Mouse (Mus musculus): ENCODE measurements around the gene Gm10639.
"Not testable (repeated sequence)": the region's sequence is repeated elsewhere in the genome, so short reads cannot be mapped to it uniquely, and the experiment has no call there.

Gene Gm10639

DNA sequence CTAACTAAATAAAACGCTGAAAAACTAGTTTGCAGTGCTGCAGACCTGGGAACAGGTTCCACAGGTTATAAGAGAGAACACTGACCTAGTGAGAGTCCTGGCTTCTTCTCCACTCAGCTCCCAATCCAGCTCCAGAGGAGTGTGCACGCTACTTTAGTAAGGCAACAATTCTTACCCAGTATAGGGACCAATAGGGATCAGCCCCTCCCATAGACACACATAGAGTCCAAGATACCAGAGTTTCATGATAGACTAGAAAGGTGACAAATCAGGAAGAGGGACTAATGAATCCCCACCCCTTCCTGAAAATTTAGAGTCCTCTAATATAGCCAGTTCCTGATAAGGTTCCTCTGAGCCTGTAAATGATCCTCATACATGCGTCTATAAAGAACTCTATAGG, 57.3 kb downstream of the Gm10639 start:
- no peak for DNase-seq (ENCODE audit: low spot score in 2 of 2)

DNA sequence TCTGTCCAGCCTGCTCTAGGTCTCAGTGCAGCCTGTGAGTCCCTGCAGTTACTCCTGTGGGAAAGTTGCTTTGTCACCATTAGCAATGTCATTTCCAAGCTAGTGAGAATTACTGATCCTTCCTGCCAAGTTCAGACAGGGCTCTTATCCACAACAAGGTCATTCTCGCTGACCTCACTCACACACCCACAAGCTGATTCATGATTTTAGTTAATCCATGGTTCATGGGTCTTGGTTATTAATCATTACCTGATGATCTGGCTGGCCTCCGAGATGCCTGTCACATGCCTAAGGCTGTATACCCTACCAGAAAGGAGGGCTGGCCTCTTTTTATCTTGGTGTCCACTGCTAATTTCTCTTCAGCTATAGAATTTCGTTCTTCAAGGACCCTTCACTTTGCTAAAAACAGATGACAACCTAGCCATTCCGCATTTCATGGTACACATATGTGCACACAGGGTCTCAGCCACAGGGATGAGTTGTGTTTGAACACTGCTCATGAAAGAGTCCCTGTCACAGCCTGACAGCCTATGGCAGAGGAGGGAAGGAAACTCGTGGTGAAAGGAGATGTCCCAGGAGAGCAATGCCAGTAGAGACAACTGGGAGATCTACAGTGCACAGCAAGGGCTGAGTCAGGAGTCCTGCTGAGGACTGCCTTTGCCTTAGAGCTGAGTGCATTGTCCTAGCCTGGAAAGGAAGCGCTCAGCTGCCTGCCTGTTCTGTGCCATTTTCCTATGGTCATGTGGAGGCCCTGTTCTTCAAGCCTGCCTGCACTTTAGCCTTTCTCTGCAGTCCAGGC, 58.7 kb downstream of the Gm10639 start:
- not testable (repeated sequence) for DNase-seq (ENCODE audit: low spot score in 2 of 2)

DNA sequence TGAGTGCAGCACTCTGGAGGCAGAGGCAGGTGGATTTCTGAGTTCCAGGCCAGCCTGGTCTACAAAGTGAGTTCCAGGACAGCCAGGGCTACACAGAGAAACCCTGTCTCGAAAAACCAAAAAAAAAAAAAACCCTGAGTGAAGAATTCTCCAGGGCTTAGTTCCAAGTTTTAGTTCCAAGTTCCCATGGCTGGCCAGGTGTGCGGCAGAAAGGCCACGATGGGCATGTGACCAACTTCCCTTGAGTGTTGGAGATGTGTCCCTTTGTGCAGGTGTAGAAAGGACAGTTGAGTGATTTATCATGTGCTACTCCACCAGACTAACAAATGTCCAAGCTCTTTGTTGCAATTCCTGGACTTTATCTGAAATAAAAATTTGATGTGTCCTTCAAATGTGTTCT, 59.4 kb downstream of the Gm10639 start:
- not testable (repeated sequence) for DNase-seq (ENCODE audit: low spot score in 2 of 2)

DNA sequence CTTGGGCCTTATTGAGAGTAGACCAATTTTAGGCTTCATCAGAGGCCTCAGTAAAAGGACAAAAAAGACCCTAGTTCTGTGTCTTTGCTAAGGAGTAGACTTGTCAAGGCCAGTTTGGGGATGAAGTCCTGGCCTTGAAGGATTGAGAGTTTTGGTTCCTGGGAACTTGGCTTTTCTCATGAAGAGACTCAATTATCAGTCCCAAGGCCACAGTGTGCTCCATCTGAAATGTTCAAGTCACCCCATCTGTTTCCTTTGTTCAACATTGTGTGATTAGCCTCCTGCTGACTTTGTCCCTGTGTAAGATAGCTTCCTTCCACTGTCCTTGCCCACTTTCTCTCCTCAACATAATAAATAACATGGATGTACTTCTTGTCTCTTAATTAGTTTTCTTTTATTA, 60.3 kb downstream of the Gm10639 start:
- DNase-seq (ENCODE audit: low spot score in 2 of 2): not testable (repeated sequence)

DNA sequence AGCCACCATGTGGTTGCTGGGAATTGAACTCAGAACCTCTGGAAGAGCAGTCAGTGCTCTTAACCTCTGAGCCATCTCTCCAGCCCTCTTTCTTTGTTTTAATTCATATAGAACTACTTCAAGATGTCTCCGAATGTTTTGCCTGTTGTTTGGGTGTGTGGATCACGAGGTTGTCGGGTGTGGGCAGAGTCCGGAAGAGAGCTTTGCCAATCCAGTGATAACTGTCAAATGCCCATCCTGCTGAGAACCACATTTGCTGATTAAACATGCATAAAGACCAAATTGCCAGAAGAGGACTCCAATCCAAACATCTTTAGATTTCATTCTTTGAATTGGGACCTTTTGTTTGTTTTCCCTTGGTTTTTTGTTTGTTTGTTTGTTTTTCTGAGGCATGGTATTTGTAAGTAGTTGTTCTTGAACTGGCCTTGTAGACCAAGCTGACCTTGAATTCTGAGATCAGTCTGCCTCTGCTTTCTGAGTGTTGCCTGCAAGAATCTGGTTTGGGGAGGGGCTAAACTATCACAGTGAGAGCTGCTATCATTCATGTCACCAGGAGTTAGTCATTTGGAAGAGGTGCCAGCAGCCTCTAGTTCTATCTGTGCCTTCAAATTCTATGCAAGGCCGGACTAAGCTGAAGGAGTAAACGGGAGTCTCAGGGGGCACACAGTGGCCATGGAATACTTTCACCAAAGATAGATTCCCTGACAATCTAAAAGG, 61.9 kb downstream of the Gm10639 start:
- no peak for DNase-seq (ENCODE audit: low spot score in 2 of 2)

All from right cerebral cortex, postnatal 36 days (tissue).